Mouse (Mus musculus) kidney, postnatal 36 days (tissue): ENCODE data around the gene Ptpn14.
"Not testable (repeated sequence)": the region's sequence is repeated elsewhere in the genome, so short reads cannot be mapped to it uniquely, and the experiment has no call there.

Experiments
- DNase-seq, 2 experiments: peaks; one replicate each; pipeline ENCODE4 v3.0.0; 2021 to 2022; ENCODE audit warnings: mixed read lengths in 2 of 2

Gene Ptpn14

GRCm38 (mm10) chr1:189727884-189728783 lies at the start of gene Ptpn14:
Ptpn14 (plus strand) TSS chr1:189728268.
- peak; percentile 89 to 92 for DNase-seq

- no peak for DNase-seq
Observed at GRCm38 (mm10) chr1:189679555-189679954, 48.5 kb upstream of the Ptpn14 start.

- no peak for DNase-seq
Observed at GRCm38 (mm10) chr1:189684786-189685415, 43.2 kb upstream of the Ptpn14 start.

- DNase-seq = no peak
Observed at GRCm38 (mm10) chr1:189686025-189686424, 42.0 kb upstream of the Ptpn14 start.

GRCm38 (mm10) chr1:189687654-189688387 lies 40.2 kb upstream of the Ptpn14 start, which contains the start of gene Cenpf:
Cenpf (minus strand) TSS chr1:189688086.
- peak; percentile 99 for DNase-seq

DNA sequence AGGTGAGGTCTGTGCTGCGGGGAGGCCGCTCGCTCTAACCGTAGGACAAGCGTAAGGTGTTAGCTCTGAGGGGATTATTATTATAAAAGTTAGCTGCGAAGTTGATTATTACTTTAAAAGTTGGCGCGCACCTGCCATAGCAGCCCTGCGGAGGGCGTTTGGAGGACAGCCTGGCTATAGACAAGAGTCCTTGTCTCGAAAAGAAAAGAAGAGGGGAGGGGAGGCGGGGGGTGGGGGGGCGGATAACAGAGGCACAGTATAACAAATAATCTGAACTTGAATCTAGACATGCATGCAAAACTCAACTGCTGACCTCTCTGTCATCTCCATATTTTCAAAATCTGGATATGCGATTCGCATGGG lies 39.7 kb upstream of the Ptpn14 start:
- no peak for DNase-seq

GRCm38 (mm10) chr1:189689050-189689833 lies 38.8 kb upstream of the Ptpn14 start:
- no peak for DNase-seq

DNA sequence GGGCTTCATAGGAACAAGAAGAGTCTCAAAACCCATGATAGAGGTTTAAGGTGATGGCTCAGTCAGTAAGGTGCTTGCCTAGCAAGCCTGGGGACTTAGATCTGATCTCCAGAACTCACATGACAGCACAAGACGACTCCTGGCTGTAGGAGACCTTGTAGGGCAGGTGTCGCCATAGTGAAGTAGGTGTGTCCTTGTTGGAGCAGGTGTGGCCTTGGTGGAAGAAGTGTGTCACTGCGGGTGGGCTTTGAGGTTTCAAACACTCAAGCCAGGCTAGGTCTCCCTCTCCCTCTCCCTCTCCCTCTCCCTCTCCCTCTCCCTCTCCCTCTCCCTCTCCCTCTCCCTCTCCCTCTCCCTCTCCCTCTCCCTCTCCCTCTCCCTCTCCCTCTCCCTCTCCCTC lies 35.6 kb upstream of the Ptpn14 start:
- DNase-seq = not testable (repeated sequence)

DNA sequence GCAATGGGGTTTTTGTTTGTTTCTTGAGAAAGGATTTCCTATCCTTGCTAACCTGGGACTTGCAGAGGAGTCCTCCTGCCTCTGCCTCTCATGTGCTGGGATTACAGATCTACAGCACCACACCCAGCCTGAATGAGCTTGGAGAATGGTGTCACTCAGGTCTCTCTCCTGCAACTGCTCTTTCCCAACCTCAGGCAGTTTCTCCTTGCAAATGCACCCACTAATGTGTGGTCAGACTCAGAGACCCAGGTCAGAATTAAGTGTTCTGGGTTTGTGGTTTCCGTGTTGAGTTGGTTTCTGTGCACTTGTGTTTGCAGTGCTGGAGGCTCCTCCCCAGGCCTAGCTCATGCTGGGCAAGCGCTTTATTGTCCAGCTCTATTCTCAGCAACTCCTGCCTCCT lies 33.7 kb upstream of the Ptpn14 start:
- no peak for DNase-seq

DNA sequence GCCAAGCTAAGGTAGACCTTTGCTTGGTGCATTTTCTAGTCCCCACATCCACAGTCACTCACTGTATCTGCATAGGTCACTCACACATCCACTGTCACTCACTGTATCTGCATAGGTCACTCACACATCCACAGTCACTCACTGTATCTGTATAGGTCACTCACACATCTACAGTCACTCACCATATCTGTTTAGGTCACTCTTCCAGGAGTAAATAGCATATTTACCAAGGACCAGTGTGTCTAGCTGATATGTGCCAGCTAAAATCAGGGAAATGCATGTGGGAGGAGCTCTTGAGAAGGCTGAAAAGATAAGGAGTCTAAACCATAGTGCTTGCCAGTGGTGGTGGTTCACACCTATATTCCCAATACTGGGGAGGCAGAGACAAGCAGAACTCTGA lies 32.7 kb upstream of the Ptpn14 start:
- DNase-seq = no peak

DNA sequence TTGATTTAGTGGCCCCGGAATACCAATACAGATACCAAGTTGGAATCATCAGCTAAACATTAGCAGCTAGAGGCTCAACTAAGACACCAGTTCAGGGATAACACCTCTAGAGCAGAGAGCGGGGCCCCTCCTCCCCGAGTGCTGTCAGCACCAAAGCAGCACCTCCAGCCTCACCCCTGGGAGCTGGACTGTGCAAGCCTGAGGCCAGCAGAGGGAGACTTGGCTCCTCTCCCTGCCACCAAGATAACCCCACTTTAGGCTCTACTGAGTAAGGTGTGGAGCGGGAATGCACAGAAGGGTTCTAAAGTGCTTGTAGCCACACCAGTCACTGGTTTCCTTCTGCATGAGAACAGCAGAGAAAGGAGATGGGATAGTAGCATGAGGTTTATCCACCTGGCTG lies 29.7 kb upstream of the Ptpn14 start:
- DNase-seq = no peak

GRCm38 (mm10) chr1:189700186-189700585 lies 27.9 kb upstream of the Ptpn14 start:
- no peak for DNase-seq

DNA sequence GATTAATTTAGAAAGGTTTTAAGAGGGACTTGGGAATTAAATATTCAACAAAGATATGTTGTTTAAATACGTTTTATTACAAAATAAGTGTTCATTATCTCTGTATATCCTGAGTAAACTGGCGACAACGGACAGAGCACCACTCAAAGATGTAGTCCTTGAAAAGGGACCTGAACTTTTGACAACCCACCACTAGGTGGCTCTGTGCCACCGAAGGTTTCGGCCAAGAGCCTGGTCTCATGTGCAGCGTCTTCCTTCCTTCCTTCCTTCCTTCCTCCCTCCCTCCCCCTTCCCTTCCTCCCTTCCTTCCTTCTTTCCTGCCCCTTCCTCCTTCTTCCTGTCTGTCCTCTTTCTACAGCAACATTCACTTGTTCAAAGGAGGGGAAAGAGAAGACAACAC lies 27.1 kb upstream of the Ptpn14 start:
- DNase-seq = peak; percentile 68 to 86

DNA sequence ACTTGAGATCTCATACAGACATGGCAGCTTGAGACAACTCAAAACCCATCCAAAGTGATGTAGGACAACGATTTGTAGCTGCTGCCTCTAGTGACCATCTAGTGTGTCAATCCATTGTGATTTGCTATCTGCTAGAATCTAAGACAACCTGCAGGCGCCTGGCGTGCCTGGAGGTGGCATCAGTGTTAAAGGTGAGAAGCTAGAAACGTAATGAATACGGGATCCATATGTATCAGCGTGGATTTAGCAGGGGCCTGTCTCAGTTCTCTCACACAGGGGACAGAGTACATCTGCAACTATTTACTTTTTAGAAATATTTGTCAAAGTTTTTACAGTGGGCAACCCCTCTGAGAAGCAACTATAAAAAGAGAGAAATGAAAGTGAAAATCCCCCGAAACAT lies 24.9 kb upstream of the Ptpn14 start:
- DNase-seq = no peak

- no peak for DNase-seq
Observed at GRCm38 (mm10) chr1:189703591-189703990, 24.5 kb upstream of the Ptpn14 start.

GRCm38 (mm10) chr1:189706040-189706645 lies 21.9 kb upstream of the Ptpn14 start:
- DNase-seq = no peak

DNA sequence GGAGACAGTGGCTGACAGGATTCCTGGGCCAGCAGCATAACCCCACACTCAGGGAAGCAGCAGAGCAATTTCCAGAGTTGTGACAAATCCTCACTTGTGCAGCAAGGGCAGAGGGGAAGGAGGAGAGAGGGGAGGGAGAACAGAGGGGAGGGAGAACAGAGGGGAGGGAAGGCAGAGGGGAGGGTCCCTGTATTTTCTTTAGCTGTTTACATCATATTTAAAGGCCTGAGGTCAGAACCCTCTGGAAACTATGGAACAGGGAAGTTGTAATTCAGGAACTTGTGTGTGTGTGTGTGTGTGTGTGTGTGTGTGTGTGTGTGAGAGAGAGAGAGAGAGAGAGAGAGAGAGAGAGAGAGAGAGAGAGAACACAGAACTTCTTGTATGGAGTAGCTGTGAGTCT lies 21.1 kb upstream of the Ptpn14 start:
- no peak for DNase-seq

- DNase-seq = peak; percentile 70 to 83
Observed at GRCm38 (mm10) chr1:189707419-189707818, 20.6 kb upstream of the Ptpn14 start.

GRCm38 (mm10) chr1:189709001-189709400 lies 19.1 kb upstream of the Ptpn14 start:
- no peak for DNase-seq

DNA sequence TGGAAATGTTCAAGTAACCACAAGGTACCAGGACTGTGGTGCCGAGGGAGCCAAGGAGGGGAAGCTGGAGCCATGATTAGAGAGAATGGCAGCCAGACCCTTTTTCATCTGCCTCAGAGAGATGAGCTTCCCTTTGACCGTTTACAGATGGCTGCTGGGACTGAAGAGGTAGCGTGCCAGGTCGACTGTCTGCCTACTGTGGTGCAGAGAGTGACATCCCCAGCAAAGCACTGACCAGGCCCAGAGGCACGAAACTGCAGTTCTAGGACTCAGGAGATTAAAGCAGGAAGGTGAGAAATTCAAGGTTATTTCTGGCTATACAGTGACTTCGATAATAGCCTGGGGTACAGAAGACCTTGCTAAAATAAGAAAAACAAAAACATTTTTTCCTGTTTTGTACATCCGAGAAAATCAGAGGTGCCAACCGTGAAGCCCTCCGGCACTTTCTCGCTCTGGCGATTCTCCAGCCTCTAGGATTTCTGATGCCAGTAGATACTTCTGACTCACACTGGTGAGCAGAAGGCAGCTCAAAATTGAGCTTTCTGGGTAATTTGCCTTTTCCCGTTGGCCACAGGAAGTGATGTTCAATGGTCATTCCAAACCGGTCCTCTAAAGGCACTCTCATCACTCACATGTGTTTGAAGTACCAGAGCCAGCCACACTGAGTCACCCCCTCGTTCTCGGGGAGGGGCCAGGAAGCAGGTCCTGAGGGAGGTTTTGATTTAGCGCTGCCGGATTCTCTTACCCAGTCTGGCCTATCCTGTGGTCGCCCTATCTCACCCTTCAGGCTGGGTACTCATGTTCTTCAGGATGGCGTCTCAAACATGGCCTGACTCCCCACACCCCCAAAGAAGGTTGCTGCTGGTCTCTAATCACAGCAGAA lies 11.9 kb upstream of the Ptpn14 start:
- peak; percentile 37 to 47 for DNase-seq

- no peak for DNase-seq
Observed at GRCm38 (mm10) chr1:189717546-189717945, 10.5 kb upstream of the Ptpn14 start.
